Mouse (Mus musculus) cortical plate, adult 2 months (tissue): ENCODE data around the gene Gatad2b. TPM values are rescaled to one million over a fixed set of nuclear protein-coding genes. Genes with fewer than 3 reads are reported as not detected.
"Not testable (repeated sequence)": the region's sequence is repeated elsewhere in the genome, so short reads cannot be mapped to it uniquely, and the experiment has no call there.

Source experiments
- H3K27ac ChIP-seq: fragments of 200-500 bp; 2 replicates; pipeline ENCODE4 v1.5.1; 2012; ENCODE audit warnings: low read length, control low read depth, inconsistent platforms; ENCODE audit not compliant: insufficient read depth
- H3K4me1 ChIP-seq: fragments of 200-500 bp; 2 replicates; pipeline ENCODE4 v1.6.1; 2011; ENCODE audit warnings: low read length; ENCODE audit not compliant: control insufficient read depth, insufficient read depth
- H3K4me3 ChIP-seq: fragments of 200-500 bp; 2 replicates; pipeline ENCODE4 v1.5.1; 2011; ENCODE audit warnings: mild to moderate bottlenecking, low read length, control low read depth; ENCODE audit not compliant: insufficient read depth
- CTCF ChIP-seq: fragments of 200-500 bp; IDR thresholded peaks from 2 replicates; pipeline ENCODE4 v1.5.1; 2011; ENCODE audit warnings: mild to moderate bottlenecking, control low read depth, low read length; ENCODE audit not compliant: insufficient read depth; ENCODE audit errors: extremely low read depth
- POLR2A ChIP-seq: fragments of 200-500 bp; IDR thresholded peaks from 2 replicates; pipeline ENCODE4 v1.6.1; 2011; ENCODE audit warnings: mild to moderate bottlenecking, low read length, control low read depth; ENCODE audit not compliant: insufficient read depth; ENCODE audit errors: extremely low read depth
- polyA plus RNA-seq: library from polyadenylated mRNA; depleted of rRNA; stranded (reverse); fragments of >200 nt; gene quantifications from 2 replicates; pipeline ENCODE4 v1.2.3, GENCODE M21; 2012; rRNA removed

Gene Gatad2b
- polyA plus RNA-seq = 33.2 and 35.4 TPM in 2 replicates

GRCm38 (mm10) chr3:90292345-90293275, at the start of gene Gatad2b:
Gene Gatad2b, plus strand, starts transcription at chr3:90293178.
- Histone ChIP-seq H3K4me3 (peak within 1 kb of the TSS; percentile 71), H3K4me1 (peaks cover 2% of the 10 kb centered on the region; the same call in 1 of the 2 replicates), H3K27ac (peak within 1 kb of the TSS; percentile 75)
- TF ChIP-seq CTCF (no peak), POLR2A (peak; percentile 75)

- H3K27ac ChIP-seq = no peak overlapping the region
- no peaks in the 10 kb centered on the region for H3K4me1 ChIP-seq
- H3K4me3 ChIP-seq = no peak overlapping the region
- TF ChIP-seq POLR2A = no peak
- TF ChIP-seq CTCF = no peak
Measured at GRCm38 (mm10) chr3:90245406-90245805, 47.6 kb upstream of the Gatad2b start.

DNA sequence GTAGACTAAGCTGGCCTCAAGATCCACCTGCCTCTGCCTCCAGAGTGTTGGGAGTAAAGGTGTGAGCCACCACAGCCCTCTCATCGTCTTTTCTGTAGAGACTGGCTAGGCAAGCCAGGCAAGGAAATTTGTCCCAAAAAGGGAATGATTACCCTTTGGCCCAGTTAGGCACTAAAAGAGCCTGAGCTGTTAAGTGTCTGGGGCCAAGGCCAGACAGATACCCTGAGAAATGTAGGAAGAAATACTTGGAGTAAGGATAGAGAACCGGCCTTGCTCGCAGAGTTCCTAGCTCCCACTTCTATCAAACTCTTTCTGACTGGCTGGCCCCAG, 45.4 kb upstream of the Gatad2b start:
- H3K4me1 ChIP-seq = peaks cover 2% of the 10 kb centered on the region; the same call in 1 of the 2 replicates
- H3K27ac ChIP-seq = peak overlapping the region; percentile 85
- peak overlapping the region; percentile 66 for H3K4me3 ChIP-seq
- TF ChIP-seq CTCF = no peak
- TF ChIP-seq POLR2A = no peak

GRCm38 (mm10) chr3:90247960-90248745, 44.8 kb upstream of the Gatad2b start, which contains the start of gene Slc39a1:
Gene Slc39a1, plus strand, starts transcription at chr3:90248172.
- peak within 1 kb of the TSS; percentile 66 for H3K4me3 ChIP-seq
- H3K27ac ChIP-seq = peak within 1 kb of the TSS; percentile 85
- TF ChIP-seq POLR2A (peak; percentile 78; the same call in 1 of the 2 replicates), CTCF (no peak)
- H3K4me1 ChIP-seq = peaks cover 2% of the 10 kb centered on the region; the same call in 1 of the 2 replicates

- Histone ChIP-seq H3K27ac (peak overlapping the region; percentile 76; the same call in 1 of the 2 replicates), H3K4me1 (peaks cover 2% of the 10 kb centered on the region), H3K4me3 (peak overlapping the region; percentile 66)
- TF ChIP-seq POLR2A (no peak), CTCF (no peak)
Measured at GRCm38 (mm10) chr3:90248746-90249100, 44.3 kb upstream of the Gatad2b start.

GRCm38 (mm10) chr3:90250791-90251190, 42.2 kb upstream of the Gatad2b start:
- Histone ChIP-seq H3K27ac (no peak overlapping the region), H3K4me3 (no peak overlapping the region), H3K4me1 (peaks cover 5% of the 10 kb centered on the region)
- TF ChIP-seq CTCF (no peak), POLR2A (no peak)

DNA sequence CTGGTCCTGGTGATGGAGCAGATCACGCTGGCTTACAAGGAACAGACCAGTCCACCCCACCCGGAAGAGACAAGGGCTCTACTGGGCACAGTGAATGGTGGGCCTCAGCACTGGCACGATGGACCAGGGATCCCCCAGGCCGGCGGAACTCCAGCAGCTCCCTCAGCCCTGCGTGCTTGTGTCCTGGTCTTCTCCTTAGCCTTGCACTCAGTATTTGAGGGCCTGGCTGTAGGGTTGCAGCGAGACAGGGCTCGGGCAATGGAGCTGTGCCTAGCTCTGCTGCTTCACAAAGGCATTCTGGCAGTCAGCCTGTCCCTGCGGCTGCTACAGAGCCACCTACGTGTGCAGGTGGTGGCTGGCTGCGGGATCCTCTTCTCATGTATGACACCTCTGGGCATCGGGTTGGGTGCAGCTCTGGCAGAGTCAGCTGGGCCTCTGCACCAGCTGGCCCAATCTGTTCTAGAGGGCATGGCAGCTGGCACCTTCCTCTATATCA, 41.2 kb upstream of the Gatad2b start:
- not testable (repeated sequence) for H3K27ac ChIP-seq, H3K4me3 ChIP-seq, H3K4me1 ChIP-seq

GRCm38 (mm10) chr3:90252659-90253058, 40.3 kb upstream of the Gatad2b start:
- not testable (repeated sequence) for H3K4me1 ChIP-seq, H3K27ac ChIP-seq, H3K4me3 ChIP-seq

DNA sequence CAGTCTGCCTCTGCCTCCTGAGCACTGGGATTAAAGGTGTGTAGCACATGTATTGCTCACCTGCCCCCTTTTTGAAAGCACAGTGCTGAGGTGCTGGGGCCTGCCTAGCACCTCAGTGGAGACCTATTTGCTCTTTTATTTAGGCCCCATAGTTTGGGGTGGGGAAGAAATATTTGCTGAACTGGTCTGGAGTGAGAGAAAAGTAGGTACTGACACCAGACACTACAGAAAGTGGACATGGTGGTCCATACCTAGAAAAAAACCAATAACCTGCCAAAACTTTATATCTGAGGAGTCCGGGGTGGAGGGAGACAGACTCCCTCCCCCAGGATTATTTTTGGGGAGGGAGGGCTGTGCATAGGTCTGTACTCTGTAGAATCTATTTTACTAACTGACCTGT, 39.8 kb upstream of the Gatad2b start:
- H3K4me3 ChIP-seq, H3K27ac ChIP-seq, H3K4me1 ChIP-seq: not testable (repeated sequence)
